Mouse (Mus musculus) G1E (cell line): ENCODE results near the gene Rbm24.

Experiments used
- CTCF ChIP-seq: IDR thresholded peaks from 2 replicates; pipeline ENCODE4 v1.5.1; 2012; ENCODE audit warnings: low read depth, low read length, inconsistent platforms, mixed read lengths
- GATA1 ChIP-seq: IDR thresholded peaks from 2 replicates; pipeline ENCODE4 v1.6.1; 2012; ENCODE audit warnings: borderline replicate concordance, low read length, inconsistent platforms, mixed read lengths
- POLR2AphosphoS5 ChIP-seq: IDR thresholded peaks from 2 replicates; pipeline ENCODE4 v1.6.1; 2012; ENCODE audit warnings: low read depth, low read length, inconsistent platforms; ENCODE audit not compliant: insufficient replicate concordance
- TAL1 ChIP-seq: conservative IDR thresholded peaks from 2 replicates; pipeline ENCODE4 v1.6.1; 2012; ENCODE audit warnings: low read depth, low read length, inconsistent platforms, mixed read lengths

GRCm38 (mm10) chr13:46444021-46444420 is 25.8 kb downstream of the Rbm24 start:
- TF ChIP-seq CTCF (no peak), POLR2AphosphoS5 (no peak), GATA1 (no peak), TAL1 (no peak)
